Mouse (Mus musculus): ENCODE data around the gene BC052040.

BC052040 gene

GRCm38 (mm10) chr2:115764595-115765305 lies 183.2 kb downstream of the BC052040 start:
- no peak for DNase-seq (ENCODE audit: low spot score in 2 of 2)

DNA sequence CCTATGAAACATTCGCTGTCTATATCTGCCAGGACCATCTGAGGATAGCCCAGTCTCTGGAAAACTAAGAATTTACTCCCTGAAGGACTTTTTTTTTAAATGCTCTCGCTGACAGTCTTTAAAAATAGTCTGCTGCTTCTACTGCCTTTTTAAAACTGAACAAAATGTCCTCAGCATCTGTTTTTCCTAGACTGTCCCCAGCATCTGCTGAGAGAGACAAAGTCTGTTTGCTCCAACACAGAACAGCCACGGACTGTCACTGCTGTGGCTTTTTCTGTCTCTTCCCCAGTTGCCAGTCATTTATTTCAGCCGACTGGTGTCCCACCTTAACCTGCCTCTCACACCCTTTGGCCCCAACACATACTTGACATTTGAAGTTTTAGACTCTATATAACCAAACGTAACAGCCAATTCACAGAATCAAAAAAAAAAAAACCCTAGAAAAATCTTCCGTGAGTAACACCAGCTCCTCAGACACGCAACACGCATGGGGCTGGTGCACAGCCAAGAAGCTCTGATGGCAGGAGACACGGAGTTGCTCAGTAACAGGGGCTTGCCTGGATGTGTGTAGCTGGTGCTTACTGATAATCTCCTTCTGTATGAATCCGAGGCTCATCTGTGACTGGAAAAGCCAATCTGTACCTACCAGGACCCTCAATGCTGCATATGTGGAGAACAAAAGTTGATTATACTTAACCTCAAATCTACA lies 188.2 kb downstream of the BC052040 start:
- no peak for DNase-seq (ENCODE audit: low spot score in 2 of 2)

GRCm38 (mm10) chr2:115772709-115773108 lies 191.2 kb downstream of the BC052040 start:
- DNase-seq (ENCODE audit: low spot score in 2 of 2) = no peak

GRCm38 (mm10) chr2:115774153-115774908 lies 192.8 kb downstream of the BC052040 start:
- DNase-seq (ENCODE audit: low spot score in 2 of 2) = no peak

- no peak for DNase-seq (ENCODE audit: low spot score in 2 of 2)
These were observed 194.1 kb downstream of the BC052040 start for GRCm38 (mm10) chr2:115775488-115776217.

GRCm38 (mm10) chr2:115776924-115777860 lies 195.7 kb downstream of the BC052040 start:
- DNase-seq (ENCODE audit: low spot score in 2 of 2) = no peak

DNA sequence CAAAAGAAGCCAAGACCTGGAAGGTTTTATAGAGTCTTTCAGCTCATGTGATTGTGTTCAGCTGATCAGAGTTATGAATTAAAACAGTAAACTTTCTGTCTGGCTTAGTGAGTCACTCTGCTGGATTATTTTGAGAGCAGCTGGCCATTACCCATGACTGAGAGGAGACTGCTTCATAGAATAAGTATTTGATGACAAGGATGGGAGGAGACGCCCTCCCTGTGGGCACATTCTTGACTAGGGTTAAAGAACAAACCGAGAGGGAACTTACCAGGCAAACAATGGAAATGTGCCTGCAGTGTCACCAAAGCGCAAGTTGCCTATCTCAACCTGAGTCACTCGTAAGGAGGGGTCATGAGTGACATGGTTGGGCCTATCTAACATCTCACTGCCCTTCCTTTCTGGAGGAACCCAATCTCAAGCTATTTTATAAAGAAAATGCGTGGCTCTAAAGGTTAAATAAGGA lies 199.1 kb downstream of the BC052040 start:
- no peak for DNase-seq (ENCODE audit: low spot score in 2 of 2)

DNA sequence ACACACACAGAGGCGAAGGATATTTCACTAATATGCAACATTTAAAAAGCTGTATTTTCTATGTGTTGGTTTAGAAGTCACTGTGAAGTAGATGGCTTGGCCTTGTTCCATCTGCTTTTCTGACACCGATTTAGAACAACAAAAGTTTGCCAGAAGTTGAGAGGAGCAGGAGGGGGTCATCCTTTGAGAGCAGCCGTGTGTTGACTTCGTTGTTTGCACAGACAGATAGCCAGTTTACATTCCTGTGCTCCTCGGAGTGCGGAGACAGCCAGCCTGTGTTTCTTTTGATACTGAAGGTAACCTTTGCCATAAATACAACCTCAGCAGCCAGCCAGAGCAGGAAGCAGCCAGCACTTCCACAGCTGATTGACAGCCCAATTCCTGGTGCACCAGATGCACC lies 204.2 kb downstream of the BC052040 start:
- no peak for DNase-seq (ENCODE audit: low spot score in 2 of 2)

DNA sequence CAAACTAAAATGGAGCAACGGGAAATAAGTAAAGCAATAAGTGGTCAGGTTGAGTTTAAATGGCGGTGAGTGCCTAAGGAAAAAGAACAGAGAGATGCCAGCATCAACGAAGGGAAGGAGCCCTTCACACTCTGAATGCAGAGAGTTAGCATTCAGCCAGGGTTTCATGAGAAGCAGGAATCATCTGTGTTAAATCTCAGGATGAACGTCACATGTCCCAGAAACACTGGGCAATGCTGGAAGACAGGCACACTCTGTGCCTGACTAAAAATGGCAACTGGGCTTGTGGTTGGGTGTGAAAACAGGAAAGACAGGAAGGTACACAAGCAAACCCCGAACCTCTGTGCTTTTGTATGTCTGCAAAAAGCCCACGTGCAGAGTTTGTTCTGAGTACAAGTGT lies 217.3 kb downstream of the BC052040 start:
- no peak for DNase-seq (ENCODE audit: low spot score in 2 of 2)

DNA sequence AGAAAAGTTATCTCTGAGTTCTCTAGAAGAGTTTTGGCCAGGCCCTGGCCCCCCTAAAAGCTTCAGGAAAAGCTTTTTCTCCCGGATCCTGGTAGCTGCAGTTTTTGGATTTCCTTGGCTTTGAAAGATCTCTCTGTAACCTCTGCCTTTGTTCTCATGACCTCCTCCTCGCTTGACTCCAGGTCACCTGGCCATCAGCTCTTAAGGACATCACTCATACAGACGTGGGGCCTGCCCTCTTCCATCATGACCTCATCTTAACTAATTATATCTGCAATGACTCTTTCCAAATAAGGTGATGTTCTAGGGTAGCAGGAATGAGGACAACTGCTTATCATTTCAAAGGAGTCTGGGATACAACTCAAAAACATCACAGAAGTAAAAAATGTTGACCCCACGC lies 226.9 kb downstream of the BC052040 start:
- no peak for DNase-seq (ENCODE audit: low spot score in 2 of 2)

- DNase-seq (ENCODE audit: low spot score in 2 of 2) = no peak
These were observed 231.8 kb downstream of the BC052040 start for GRCm38 (mm10) chr2:115813316-115813715.

DNA sequence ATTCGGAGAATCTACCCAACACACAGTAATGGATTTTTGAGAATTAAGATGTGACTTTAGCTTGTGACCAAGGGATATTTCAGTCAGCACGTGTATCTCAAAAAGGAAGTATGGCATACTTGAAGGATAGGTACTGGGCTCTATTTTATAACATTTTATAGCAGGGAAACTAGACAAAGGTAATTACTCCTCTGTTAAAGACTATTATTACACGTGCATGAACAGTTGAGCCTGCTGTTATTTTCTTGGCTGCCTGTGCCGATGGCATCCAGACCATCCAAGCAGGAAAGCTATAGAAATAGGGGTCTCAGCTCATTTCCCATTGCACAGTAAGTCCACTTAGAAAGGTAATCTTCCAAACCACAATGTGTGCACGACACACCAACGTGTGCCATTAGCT lies 232.2 kb downstream of the BC052040 start:
- DNase-seq (ENCODE audit: low spot score in 2 of 2) = no peak

- no peak for DNase-seq (ENCODE audit: low spot score in 2 of 2)
These were observed 236.4 kb downstream of the BC052040 start for GRCm38 (mm10) chr2:115817959-115818358.

DNA sequence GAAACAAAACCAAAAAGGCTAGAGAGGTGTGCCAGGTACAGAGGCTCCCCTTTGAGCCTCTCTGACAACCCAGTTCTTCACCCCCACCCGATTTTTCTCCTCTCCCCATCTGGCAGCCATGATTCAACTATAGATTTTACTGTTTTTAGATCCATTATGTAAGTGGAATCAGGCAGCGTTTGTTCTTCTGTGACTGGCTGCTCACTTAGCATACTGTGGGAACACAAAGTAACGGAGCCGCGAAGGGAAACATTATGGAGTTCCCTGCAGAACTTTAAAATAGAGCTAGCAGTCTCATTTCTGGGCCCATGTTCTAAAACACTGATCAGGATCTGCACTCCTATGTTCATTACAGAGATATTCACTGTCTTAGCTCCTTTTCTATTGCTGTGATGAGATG lies 240.8 kb downstream of the BC052040 start:
- no peak for DNase-seq (ENCODE audit: low spot score in 2 of 2)

Data from spleen, postnatal 10 days (tissue).